Mouse (Mus musculus): ENCODE measurements at regions not wholly inside any gene's neighbourhood (a gene's known extent, or its start where the extent isn't known, plus 50 kb on each side); places are given as distances from the start of the nearest gene placed in this dataset.

GRCm38 (mm10) chr1:43371863-43372262 lies 72.5 kb upstream of the Nck2 start:
- H3K27ac ChIP-seq (replicated peaks; ENCODE audit: low read depth, low read length), result no peak overlapping the region
- H3K4me1 ChIP-seq (ENCODE audit: control insufficient read depth, insufficient read depth, insufficient read length, low read length), result no peaks in the 10 kb centered on the region
- no peak overlapping the region for H3K4me3 ChIP-seq (ENCODE audit: insufficient read depth, low read depth, low read length)

GRCm38 (mm10) chr1:43374946-43375345 lies 69.4 kb upstream of the Nck2 start:
- Histone ChIP-seq H3K4me1 (ENCODE audit: control insufficient read depth, insufficient read depth, insufficient read length, low read length) (no peaks in the 10 kb centered on the region), H3K27ac (replicated peaks; ENCODE audit: low read depth, low read length) (no peak overlapping the region), H3K4me3 (ENCODE audit: insufficient read depth, low read depth, low read length) (no peak overlapping the region)

- no peak overlapping the region for H3K4me3 ChIP-seq (ENCODE audit: insufficient read depth, low read depth, low read length)
- H3K4me1 ChIP-seq (ENCODE audit: control insufficient read depth, insufficient read depth, insufficient read length, low read length), result no peaks in the 10 kb centered on the region
- H3K27ac ChIP-seq (replicated peaks; ENCODE audit: low read depth, low read length), result no peak overlapping the region
These were observed 68.5 kb upstream of the Nck2 start for GRCm38 (mm10) chr1:43375851-43376250.

- no peak overlapping the region for H3K4me3 ChIP-seq (ENCODE audit: insufficient read depth, low read depth, low read length)
- no peak overlapping the region for H3K27ac ChIP-seq (replicated peaks; ENCODE audit: low read depth, low read length)
- no peaks in the 10 kb centered on the region for H3K4me1 ChIP-seq (ENCODE audit: control insufficient read depth, insufficient read depth, insufficient read length, low read length)
These were observed 66.7 kb upstream of the Nck2 start for GRCm38 (mm10) chr1:43377491-43378263.

- no peaks in the 10 kb centered on the region for H3K4me1 ChIP-seq (ENCODE audit: control insufficient read depth, insufficient read depth, insufficient read length, low read length)
- H3K4me3 ChIP-seq (ENCODE audit: insufficient read depth, low read depth, low read length), result no peak overlapping the region
- H3K27ac ChIP-seq (replicated peaks; ENCODE audit: low read depth, low read length), result no peak overlapping the region
These were observed 59.4 kb upstream of the Nck2 start for GRCm38 (mm10) chr1:43385008-43385407.

- Histone ChIP-seq H3K27ac (replicated peaks; ENCODE audit: low read depth, low read length) (no peak overlapping the region), H3K4me1 (ENCODE audit: control insufficient read depth, insufficient read depth, insufficient read length, low read length) (no peaks in the 10 kb centered on the region), H3K4me3 (ENCODE audit: insufficient read depth, low read depth, low read length) (no peak overlapping the region)
These were observed 50.3 kb upstream of the Nck2 start for GRCm38 (mm10) chr1:43394035-43394434.
